Mouse (Mus musculus): ENCODE measurements around the gene Megf6.

DNA sequence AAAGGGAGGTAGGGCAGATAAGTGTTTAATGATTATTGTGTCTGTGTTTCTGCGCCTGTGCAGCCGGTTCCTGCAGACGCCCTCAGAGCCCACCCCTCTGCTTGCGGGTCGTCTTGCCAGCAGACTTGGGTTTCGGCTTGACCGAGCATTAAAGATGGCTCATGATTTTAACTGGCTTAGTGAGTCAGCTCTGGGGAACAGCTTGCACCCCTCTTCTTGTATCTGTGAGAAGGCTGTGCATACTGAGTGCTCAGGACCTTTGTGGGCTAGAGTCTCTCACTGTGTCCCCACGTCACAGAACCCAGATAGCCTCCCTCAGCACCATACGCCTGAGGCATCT is 54.4 kb downstream of the Megf6 start:
- TF ChIP-seq FLI1 (IDR thresholded peaks at IDR 0.05; ENCODE audit: low read length) (no peak), GATA1 (IDR thresholded peaks at IDR 0.05; ENCODE audit: borderline replicate concordance, low read length) (no peak)

Measured in megakaryocyte, embryonic 14.5 days (primary cell).